Mouse (Mus musculus): ENCODE results near the gene Top2a. TPM values are rescaled to one million over a fixed set of nuclear protein-coding genes. Genes with fewer than 3 reads are reported as not detected.

Top2a gene
- polyA plus RNA-seq, 1 experiment from 2014 or later = 199 TPM

DNA sequence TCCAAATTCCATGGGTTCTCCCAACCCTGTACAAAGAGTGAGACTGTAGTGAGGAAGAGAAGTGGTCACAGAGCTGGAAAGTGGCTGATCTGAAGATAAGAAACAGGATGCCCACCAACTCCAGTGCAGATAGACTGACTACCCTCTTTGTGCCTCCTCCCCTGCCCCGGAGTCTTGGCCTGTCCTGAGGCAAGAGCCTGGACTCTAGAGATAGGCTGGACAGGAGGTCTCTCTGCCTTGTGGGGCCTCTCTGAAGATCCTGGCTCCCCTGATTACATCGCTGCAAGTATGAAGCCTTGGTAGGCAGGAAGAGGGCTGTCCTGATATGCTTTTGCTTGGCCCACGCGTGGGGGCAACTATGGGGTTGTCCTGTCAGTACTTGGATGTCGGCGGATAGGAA lies 12.3 kb upstream of the Top2a start:
- no peak overlapping the region for H3K4me3 ChIP-seq
- 89% methylated on average over 6 of the region's 6 CpGs for WGBS
- no peak overlapping the region for H3K9ac ChIP-seq
- no peaks in the 10 kb centered on the region for H3K36me3 ChIP-seq
- no peak overlapping the region for H3K4me2 ChIP-seq (replicated peaks)
- no peak for ATAC-seq (ENCODE audit: low FRiP score)
- no peaks in the 10 kb centered on the region for H3K9me3 ChIP-seq (replicated peaks)
- peaks cover 7% of the 10 kb centered on the region for H3K4me1 ChIP-seq
- H3K27ac ChIP-seq = no peak overlapping the region
- peaks cover 4% of the 10 kb centered on the region; the same call in 1 of the 2 replicates for H3K27me3 ChIP-seq

DNA sequence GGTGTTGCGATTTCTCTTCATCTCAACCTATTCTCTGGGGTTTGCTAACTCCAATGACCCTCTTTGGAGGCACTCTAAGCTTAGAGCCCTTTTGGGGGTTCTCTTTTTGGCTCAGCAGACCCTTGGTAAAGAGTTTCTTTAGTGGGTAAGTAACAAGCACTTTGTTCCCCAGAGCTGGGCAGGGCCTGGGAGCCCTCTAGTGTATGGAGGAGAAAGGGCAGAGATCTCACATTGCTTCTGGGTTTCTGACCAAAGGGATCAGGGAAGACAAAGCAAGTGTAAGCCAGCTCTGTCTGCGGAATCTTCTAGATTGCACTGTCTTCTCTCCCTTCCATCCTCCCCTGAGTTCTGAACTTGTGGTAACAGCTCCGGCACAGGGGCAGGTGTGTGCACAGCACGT lies 11.4 kb upstream of the Top2a start:
- H3K27me3 ChIP-seq = peaks cover 4% of the 10 kb centered on the region; the same call in 1 of the 2 replicates
- no peak overlapping the region for H3K4me2 ChIP-seq (replicated peaks)
- no peaks in the 10 kb centered on the region for H3K9me3 ChIP-seq (replicated peaks)
- H3K4me1 ChIP-seq = peaks cover under 1% of the 10 kb centered on the region
- WGBS = 79% methylated on average over 4 of the region's 4 CpGs
- H3K27ac ChIP-seq = no peak overlapping the region
- ATAC-seq (ENCODE audit: low FRiP score) = no peak
- H3K4me3 ChIP-seq = no peak overlapping the region
- no peak overlapping the region for H3K9ac ChIP-seq
- H3K36me3 ChIP-seq = no peaks in the 10 kb centered on the region

- Histone ChIP-seq H3K4me1 (peaks cover 15% of the 10 kb centered on the region), H3K36me3 (no peaks in the 10 kb centered on the region), H3K4me3 (no peak overlapping the region), H3K4me2 (replicated peaks) (no peak overlapping the region), H3K9me3 (replicated peaks) (no peaks in the 10 kb centered on the region), H3K27ac (no peak overlapping the region), H3K27me3 (no peaks in the 10 kb centered on the region), H3K9ac (no peak overlapping the region)
- no peak for ATAC-seq (ENCODE audit: low FRiP score)
- 86% methylated on average over 12 of the region's 12 CpGs for WGBS
Observed at GRCm38 (mm10) chr11:99026899-99027440, 3.0 kb upstream of the Top2a start.

DNA sequence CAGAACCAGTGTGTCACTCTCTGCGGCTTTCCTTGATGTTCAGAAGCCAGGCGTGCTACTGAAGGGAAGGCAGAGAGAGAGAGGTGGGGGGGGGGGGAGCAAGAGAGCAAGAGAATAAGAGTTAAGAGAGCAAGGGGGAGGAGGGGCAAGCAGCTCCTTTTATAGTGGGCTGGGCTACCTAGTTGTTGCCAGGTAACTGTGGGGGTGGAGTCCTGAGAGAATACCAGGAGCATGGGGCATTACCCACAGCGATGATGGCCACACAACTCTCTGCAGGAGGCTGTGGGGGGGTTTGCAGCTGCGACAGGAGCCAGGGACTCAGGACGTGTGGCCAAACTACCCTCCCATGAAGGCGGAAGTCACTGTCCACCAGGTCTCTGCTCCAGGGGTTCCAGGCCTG lies 1.9 kb upstream of the Top2a start:
- WGBS = 78% methylated on average over 6 of the region's 6 CpGs
- Histone ChIP-seq H3K27me3 (no peaks in the 10 kb centered on the region), H3K9ac (no peak overlapping the region), H3K36me3 (peaks cover 6% of the 10 kb centered on the region; the same call in 1 of the 2 replicates), H3K27ac (no peak overlapping the region), H3K4me1 (peaks cover 18% of the 10 kb centered on the region), H3K9me3 (replicated peaks) (no peaks in the 10 kb centered on the region), H3K4me3 (no peak overlapping the region), H3K4me2 (replicated peaks) (no peak overlapping the region)
- ATAC-seq (ENCODE audit: low FRiP score) = no peak

GRCm38 (mm10) chr11:99024468-99025134 lies 612 bp upstream of the Top2a start:
- Histone ChIP-seq H3K4me3 (peak overlapping the region; percentile 69), H3K27me3 (no peaks in the 10 kb centered on the region), H3K9ac (no peak overlapping the region), H3K4me1 (peaks cover 18% of the 10 kb centered on the region), H3K36me3 (peaks cover 15% of the 10 kb centered on the region), H3K27ac (no peak overlapping the region), H3K4me2 (replicated peaks) (peak overlapping the region; percentile 39), H3K9me3 (replicated peaks) (no peaks in the 10 kb centered on the region)
- WGBS = 47% methylated on average over 18 of the region's 18 CpGs
- ATAC-seq (ENCODE audit: low FRiP score) = peak; percentile 45

- peaks cover 19% of the 10 kb centered on the region for H3K36me3 ChIP-seq
- H3K27me3 ChIP-seq = no peaks in the 10 kb centered on the region
- H3K27ac ChIP-seq = peak overlapping the region; percentile 8; the same call in 1 of the 2 replicates
- H3K9me3 ChIP-seq (replicated peaks) = no peaks in the 10 kb centered on the region
- peak overlapping the region; percentile 69 for H3K9ac ChIP-seq
- peaks cover 18% of the 10 kb centered on the region for H3K4me1 ChIP-seq
- 11% methylated on average over 4 of the region's 4 CpGs for WGBS
- ATAC-seq (ENCODE audit: low FRiP score) = no peak
- peak overlapping the region; percentile 72 for H3K4me2 ChIP-seq (replicated peaks)
- H3K4me3 ChIP-seq = peak overlapping the region; percentile 69
Observed at GRCm38 (mm10) chr11:99023094-99023493, 895 bp downstream of the Top2a start.

- 86% methylated on average over 5 of the region's 5 CpGs for WGBS
- Histone ChIP-seq H3K4me3 (peak overlapping the region; percentile 69), H3K4me2 (replicated peaks) (peak overlapping the region; percentile 72), H3K27ac (no peak overlapping the region), H3K36me3 (peaks cover 25% of the 10 kb centered on the region), H3K27me3 (no peaks in the 10 kb centered on the region), H3K9me3 (replicated peaks) (no peaks in the 10 kb centered on the region), H3K9ac (peak overlapping the region; percentile 69; the same call in 1 of the 2 replicates), H3K4me1 (peaks cover 18% of the 10 kb centered on the region)
- no peak for ATAC-seq (ENCODE audit: low FRiP score)
Observed at GRCm38 (mm10) chr11:99022384-99022933, 1.5 kb downstream of the Top2a start.

DNA sequence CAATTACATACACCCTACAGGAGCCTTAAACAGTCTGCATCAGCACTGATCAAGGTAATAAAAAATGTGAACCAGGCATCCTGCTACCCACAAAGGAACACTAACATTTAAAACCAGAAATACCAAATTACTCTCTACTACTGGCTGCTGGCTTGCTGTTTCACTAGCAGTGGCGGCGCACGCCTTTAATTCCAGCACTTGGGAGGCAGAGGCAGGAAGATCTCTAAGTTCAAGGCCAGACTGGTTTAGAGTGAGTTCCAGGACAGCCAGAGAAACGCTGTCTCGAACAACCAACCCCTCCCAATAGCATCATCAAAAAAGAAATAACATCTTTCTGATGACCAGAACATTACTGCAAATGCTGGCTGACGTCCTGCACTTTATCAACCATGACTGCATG lies 4.1 kb downstream of the Top2a start:
- no peak for ATAC-seq (ENCODE audit: low FRiP score)
- Histone ChIP-seq H3K9ac (no peak overlapping the region), H3K4me2 (replicated peaks) (no peak overlapping the region), H3K36me3 (peaks cover 37% of the 10 kb centered on the region), H3K4me3 (no peak overlapping the region), H3K27ac (no peak overlapping the region), H3K4me1 (peaks cover 18% of the 10 kb centered on the region), H3K27me3 (no peaks in the 10 kb centered on the region), H3K9me3 (replicated peaks) (no peaks in the 10 kb centered on the region)
- 93% methylated on average over 6 of the region's 6 CpGs for WGBS

GRCm38 (mm10) chr11:99013856-99014255 lies 10.1 kb downstream of the Top2a start:
- H3K9me3 ChIP-seq (replicated peaks) = no peaks in the 10 kb centered on the region
- peaks cover 52% of the 10 kb centered on the region for H3K36me3 ChIP-seq
- no peak overlapping the region for H3K9ac ChIP-seq
- no peak overlapping the region for H3K4me2 ChIP-seq (replicated peaks)
- no peak overlapping the region for H3K4me3 ChIP-seq
- no peaks in the 10 kb centered on the region for H3K27me3 ChIP-seq
- no peak overlapping the region for H3K27ac ChIP-seq
- H3K4me1 ChIP-seq = no peaks in the 10 kb centered on the region
- no peak for ATAC-seq (ENCODE audit: low FRiP score)
- WGBS = 86% methylated on average over 1 of the region's 1 CpGs

GRCm38 (mm10) chr11:99010706-99011105 lies 13.3 kb downstream of the Top2a start:
- Histone ChIP-seq H3K27ac (no peak overlapping the region), H3K4me2 (replicated peaks) (no peak overlapping the region), H3K9ac (no peak overlapping the region), H3K9me3 (replicated peaks) (no peaks in the 10 kb centered on the region), H3K27me3 (no peaks in the 10 kb centered on the region), H3K4me1 (no peaks in the 10 kb centered on the region), H3K36me3 (peaks cover 43% of the 10 kb centered on the region), H3K4me3 (no peak overlapping the region)
- 96% methylated on average over 5 of the region's 5 CpGs for whole genome bisulfite sequencing
- no peak for ATAC-seq (ENCODE audit: low FRiP score)

DNA sequence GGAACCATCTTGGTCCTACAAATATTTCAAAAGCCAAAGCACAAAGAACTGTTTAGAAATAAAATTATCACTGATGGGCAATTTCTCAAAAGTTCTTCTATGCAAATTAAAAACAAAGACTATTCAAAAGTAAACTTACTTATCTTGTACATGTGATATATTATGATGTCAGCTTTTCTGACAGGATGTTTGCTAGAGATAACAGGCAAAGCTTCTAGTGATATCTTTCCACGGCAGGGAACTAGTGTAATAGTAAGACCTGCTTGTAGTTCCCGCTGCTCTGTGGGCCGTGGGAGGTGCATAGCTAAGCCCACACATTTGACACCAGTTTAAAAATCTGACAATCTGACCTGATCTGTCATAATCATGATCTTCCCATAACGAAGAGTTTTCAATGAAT lies 13.9 kb downstream of the Top2a start:
- no peak for ATAC-seq (ENCODE audit: low FRiP score)
- Histone ChIP-seq H3K4me1 (no peaks in the 10 kb centered on the region), H3K4me2 (replicated peaks) (no peak overlapping the region), H3K27me3 (no peaks in the 10 kb centered on the region), H3K4me3 (no peak overlapping the region), H3K27ac (no peak overlapping the region), H3K36me3 (peaks cover 39% of the 10 kb centered on the region), H3K9ac (no peak overlapping the region), H3K9me3 (replicated peaks) (no peaks in the 10 kb centered on the region)
- WGBS = 91% methylated on average over 4 of the region's 4 CpGs

DNA sequence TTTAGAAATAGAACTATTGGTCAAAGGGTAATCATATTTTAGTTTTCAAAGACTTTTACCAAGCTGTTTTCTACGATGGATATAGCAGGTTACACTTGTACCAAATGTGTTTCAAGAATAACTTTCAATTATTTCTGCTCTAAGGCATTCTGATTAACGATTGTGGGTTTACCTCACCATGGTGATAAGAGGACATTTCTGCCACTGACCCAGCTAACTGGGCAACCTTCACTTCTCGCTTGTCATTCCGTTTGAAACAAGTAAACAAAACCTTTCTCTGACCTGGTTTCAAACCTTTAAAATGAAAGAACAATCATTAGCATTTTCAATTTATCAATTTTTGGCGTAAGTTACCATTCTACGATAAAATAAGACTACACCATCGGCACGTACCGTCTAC lies 17.2 kb downstream of the Top2a start:
- Histone ChIP-seq H3K4me2 (replicated peaks) (no peak overlapping the region), H3K4me3 (no peak overlapping the region), H3K27me3 (no peaks in the 10 kb centered on the region), H3K9ac (no peak overlapping the region), H3K27ac (no peak overlapping the region), H3K9me3 (replicated peaks) (no peaks in the 10 kb centered on the region), H3K36me3 (peaks cover 44% of the 10 kb centered on the region), H3K4me1 (no peaks in the 10 kb centered on the region)
- ATAC-seq (ENCODE audit: low FRiP score) = no peak
- 93% methylated on average over 9 of the region's 9 CpGs for WGBS

GRCm38 (mm10) chr11:98999243-98999642 lies 24.7 kb downstream of the Top2a start:
- Histone ChIP-seq H3K4me1 (no peaks in the 10 kb centered on the region), H3K9me3 (replicated peaks) (no peaks in the 10 kb centered on the region), H3K27me3 (no peaks in the 10 kb centered on the region), H3K36me3 (peaks cover 76% of the 10 kb centered on the region), H3K27ac (no peak overlapping the region), H3K4me3 (no peak overlapping the region), H3K9ac (no peak overlapping the region), H3K4me2 (replicated peaks) (no peak overlapping the region)
- 89% methylated on average over 11 of the region's 11 CpGs for WGBS
- ATAC-seq (ENCODE audit: low FRiP score) = no peak

Data from hindbrain, embryonic 12.5 days (tissue).